Mouse (Mus musculus) cerebellum, postnatal 14 days (tissue): ENCODE results near the gene 1700017B05Rik.
"Not testable (repeated sequence)": the region's sequence is repeated elsewhere in the genome, so short reads cannot be mapped to it uniquely, and the experiment has no call there.

Experiments
- DNase-seq, 2 experiments: peaks; one replicate each; pipeline ENCODE4 v3.0.0; 2021; ENCODE audit warnings: mixed read lengths in 2 of 2

The 1700017B05Rik gene

GRCm38 (mm10) chr9:57244106-57244685 lies 18.2 kb downstream of the 1700017B05Rik start:
- DNase-seq: no peak

- DNase-seq: no peak
These were observed 19.5 kb downstream of the 1700017B05Rik start for GRCm38 (mm10) chr9:57242916-57243315.

- DNase-seq: no peak
These were observed 21.3 kb downstream of the 1700017B05Rik start for GRCm38 (mm10) chr9:57241111-57241510.

- DNase-seq: no peak
These were observed 24.2 kb downstream of the 1700017B05Rik start for GRCm38 (mm10) chr9:57238220-57238619.

GRCm38 (mm10) chr9:57237705-57238104 lies 24.7 kb downstream of the 1700017B05Rik start:
- no peak for DNase-seq

- no peak for DNase-seq
These were observed 26.2 kb downstream of the 1700017B05Rik start, which contains the start of gene Trcg1 for GRCm38 (mm10) chr9:57236256-57236655. Gene Trcg1, plus strand, starts transcription at chr9:57236556.

- no peak for DNase-seq
These were observed 28.6 kb downstream of the 1700017B05Rik start for GRCm38 (mm10) chr9:57233767-57234166.

- no peak for DNase-seq
These were observed 29.3 kb downstream of the 1700017B05Rik start for GRCm38 (mm10) chr9:57233142-57233541.

- DNase-seq: no peak
These were observed 30.0 kb downstream of the 1700017B05Rik start for GRCm38 (mm10) chr9:57232341-57232940.

GRCm38 (mm10) chr9:57231536-57232255 lies 30.7 kb downstream of the 1700017B05Rik start:
- no peak for DNase-seq

- DNase-seq: no peak
These were observed 32.1 kb downstream of the 1700017B05Rik start for GRCm38 (mm10) chr9:57230146-57230783.

GRCm38 (mm10) chr9:57229726-57230125 lies 32.7 kb downstream of the 1700017B05Rik start:
- no peak for DNase-seq

- no peak for DNase-seq
These were observed 34.2 kb downstream of the 1700017B05Rik start for GRCm38 (mm10) chr9:57228186-57228585.

- no peak for DNase-seq
These were observed 35.2 kb downstream of the 1700017B05Rik start for GRCm38 (mm10) chr9:57227203-57227602.

GRCm38 (mm10) chr9:57226628-57227122 lies 35.7 kb downstream of the 1700017B05Rik start:
- DNase-seq: not testable (repeated sequence)

- DNase-seq: no peak
These were observed 36.4 kb downstream of the 1700017B05Rik start for GRCm38 (mm10) chr9:57225780-57226627.

GRCm38 (mm10) chr9:57223341-57223740 lies 39.1 kb downstream of the 1700017B05Rik start:
- no peak for DNase-seq

GRCm38 (mm10) chr9:57220356-57220755 lies 42.1 kb downstream of the 1700017B05Rik start:
- peak; percentile 76 to 79 for DNase-seq

- no peak for DNase-seq
These were observed 42.9 kb downstream of the 1700017B05Rik start for GRCm38 (mm10) chr9:57219511-57219910.

- no peak for DNase-seq
These were observed 43.6 kb downstream of the 1700017B05Rik start for GRCm38 (mm10) chr9:57218776-57219175.

GRCm38 (mm10) chr9:57217220-57217619 lies 45.2 kb downstream of the 1700017B05Rik start:
- DNase-seq: no peak

- no peak for DNase-seq
These were observed 47.9 kb downstream of the 1700017B05Rik start for GRCm38 (mm10) chr9:57214500-57214899.
